ENCODE assay signal across 8 mouse cellular contexts in the genomic region with DNA sequence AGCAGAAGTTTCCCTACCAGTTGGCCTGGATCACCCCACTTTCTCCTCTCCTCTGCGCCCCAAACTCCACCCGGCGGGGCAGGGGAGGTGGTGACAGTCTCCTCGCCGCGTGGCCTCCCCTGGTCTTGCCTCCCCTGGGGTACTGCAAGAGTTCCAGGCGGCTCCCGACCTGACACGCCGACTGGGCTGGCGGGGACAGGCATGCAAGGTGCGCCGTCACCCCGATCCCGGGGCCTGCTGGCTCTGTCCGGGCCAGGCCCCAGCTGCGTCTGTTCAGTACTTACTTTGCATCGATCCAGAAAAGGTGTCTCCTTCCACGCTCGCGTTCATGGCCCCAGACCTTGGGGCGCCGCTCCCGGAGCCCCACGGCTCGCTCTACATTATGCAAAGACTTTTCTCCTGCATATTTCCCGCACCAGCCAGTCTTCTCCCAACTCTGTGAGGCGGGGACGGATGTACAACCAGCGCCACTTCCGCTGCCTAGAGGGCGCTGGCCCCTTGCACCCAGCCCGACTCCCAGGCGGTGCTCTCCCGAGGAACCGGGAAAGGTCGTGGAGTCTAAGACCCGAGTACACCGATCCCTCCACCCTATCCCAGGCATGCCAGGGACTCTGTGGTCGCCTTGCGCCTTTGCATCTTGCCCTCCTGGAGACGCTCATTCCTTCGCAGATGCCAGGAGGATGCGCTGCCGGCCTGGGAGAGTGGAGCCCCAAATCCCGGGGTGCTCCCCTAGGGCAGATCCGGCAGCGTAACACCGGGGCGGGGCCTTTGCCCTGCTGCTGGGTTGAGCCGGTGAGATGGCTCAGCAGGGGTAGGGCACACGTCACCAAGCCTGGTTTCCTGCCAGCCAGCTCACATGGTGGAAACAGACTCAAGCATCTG. TPM values are rescaled to one million over a fixed set of nuclear protein-coding genes. Genes with fewer than 3 reads are reported as not detected.
DNase-seq lines count a peak whose midpoint lies in the region; ATAC-seq and TF ChIP-seq lines count a peak whose summit lies in the region.

A gene (minus strand): TSS at position 753 of the 882 bp plus-strand sequence.

- TF ChIP-seq POLR2A in limb, embryonic 14.5 days (IDR thresholded peaks at IDR 0.05; ENCODE audit: borderline replicate concordance, extremely low read depth, insufficient read depth, insufficient read length) = peak; percentile 31; the same call in 1 of the 2 replicates

- H3K27me3 ChIP-seq in embryonic facial prominence, embryonic 14.5 days (replicated peaks; ENCODE audit: control insufficient read depth, insufficient read depth, low read length) = no peaks in the 10 kb centered on the region
- no peaks in the 10 kb centered on the region for H3K27me3 ChIP-seq in limb, embryonic 14.5 days (ENCODE audit: control insufficient read depth, insufficient read depth, low read length)
- no peaks in the 10 kb centered on the region for H3K27me3 ChIP-seq in midbrain, postnatal 0 days (ENCODE audit: insufficient read depth, low read length)

- peak; percentile 96 for DNase-seq in 3134 (ENCODE audit: extremely low read depth, insufficient read length, low spot score)
- DNase-seq in adrenal gland, postnatal 4 days (ENCODE audit: low spot score in 2 of 2) = peak; percentile 49 to 72
- DNase-seq in embryonic facial prominence, embryonic 14.5 days (ENCODE audit: low spot score) = peak; percentile 92
- DNase-seq in heart, adult 8-10 months (ENCODE audit: low spot score) = peak; percentile 86
- peak; percentile 94 for DNase-seq in kidney, adult 9 months
- peak; percentile 84 for DNase-seq in limb, embryonic 14.5 days (ENCODE audit: low spot score)
- DNase-seq in midbrain, postnatal 0 days (ENCODE audit: low spot score) = peak; percentile 84
- peak; percentile 54 to 59 for DNase-seq in spleen, postnatal 14 days (ENCODE audit: low spot score in 2 of 2)

- H3K4me1 ChIP-seq in embryonic facial prominence, embryonic 14.5 days (ENCODE audit: control insufficient read depth, insufficient read depth, low read length) = peaks cover 17% of the 10 kb centered on the region
- H3K4me1 ChIP-seq in limb, embryonic 14.5 days (ENCODE audit: control insufficient read depth, insufficient read depth, low read length) = peaks cover 12% of the 10 kb centered on the region
- peaks cover 15% of the 10 kb centered on the region; the same call in 1 of the 2 replicates for H3K4me1 ChIP-seq in midbrain, postnatal 0 days (ENCODE audit: insufficient read depth, low read length)

- peak; percentile 77 for TF ChIP-seq CTCF in midbrain, postnatal 0 days (IDR thresholded peaks at IDR 0.05)

- peak; percentile 94 for ATAC-seq in embryonic facial prominence, embryonic 14.5 days (ENCODE audit: low read depth)
- ATAC-seq in limb, embryonic 14.5 days (ENCODE audit: low FRiP score, low read depth) = peak; percentile 87
- ATAC-seq in midbrain, postnatal 0 days (ENCODE audit: low FRiP score) = peak; percentile 86

- peak within 1 kb of the TSS; percentile 83 for H3K27ac ChIP-seq in embryonic facial prominence, embryonic 14.5 days (replicated peaks; ENCODE audit: low read depth, low read length)
- peak within 1 kb of the TSS; percentile 77 for H3K27ac ChIP-seq in limb, embryonic 14.5 days (replicated peaks; ENCODE audit: low read depth, low read length)
- peak within 1 kb of the TSS; percentile 71 for H3K27ac ChIP-seq in midbrain, postnatal 0 days (ENCODE audit: low read depth, low read length)

- H3K9ac ChIP-seq in embryonic facial prominence, embryonic 14.5 days (ENCODE audit: low read depth, low read length) = peak within 1 kb of the TSS; percentile 84
- peak within 1 kb of the TSS; percentile 88 for H3K9ac ChIP-seq in limb, embryonic 14.5 days (ENCODE audit: low read depth, low read length, severe bottlenecking)
- H3K9ac ChIP-seq in midbrain, postnatal 0 days (replicated peaks; ENCODE audit: low read length, poor library complexity, severe bottlenecking) = peak within 1 kb of the TSS; percentile 87

- peak within 1 kb of the TSS; percentile 90 for H3K4me2 ChIP-seq in embryonic facial prominence, embryonic 14.5 days (ENCODE audit: low read depth, low read length)
- peak within 1 kb of the TSS; percentile 87 for H3K4me2 ChIP-seq in limb, embryonic 14.5 days (replicated peaks; ENCODE audit: low read depth, low read length, severe bottlenecking)
- peak within 1 kb of the TSS; percentile 94 for H3K4me2 ChIP-seq in midbrain, postnatal 0 days (ENCODE audit: low read depth, low read length, poor library complexity, severe bottlenecking)

- peak within 1 kb of the TSS; percentile 61 for H3K4me3 ChIP-seq in embryonic facial prominence, embryonic 14.5 days (ENCODE audit: low read depth, low read length)
- H3K4me3 ChIP-seq in limb, embryonic 14.5 days (replicated peaks; ENCODE audit: low read length) = peak within 1 kb of the TSS; percentile 71
- peak within 1 kb of the TSS; percentile 87 for H3K4me3 ChIP-seq in midbrain, postnatal 0 days (ENCODE audit: low read depth, low read length)

- no peaks in the 10 kb centered on the region for H3K9me3 ChIP-seq in embryonic facial prominence, embryonic 14.5 days (ENCODE audit: control insufficient read depth, low read length)
- no peaks in the 10 kb centered on the region for H3K9me3 ChIP-seq in limb, embryonic 14.5 days (ENCODE audit: control insufficient read depth, low read length)
- no peaks in the 10 kb centered on the region for H3K9me3 ChIP-seq in midbrain, postnatal 0 days (ENCODE audit: low read length)

- under 1% methylated on average over 50 of the region's 52 CpGs for WGBS in embryonic facial prominence, embryonic 14.5 days
- under 1% methylated on average over 52 of the region's 52 CpGs for WGBS in limb, embryonic 14.5 days
- 0% methylated on average over 52 of the region's 52 CpGs for WGBS in midbrain, postnatal 0 days

- peaks cover 19% of the 10 kb centered on the region for H3K36me3 ChIP-seq in embryonic facial prominence, embryonic 14.5 days (ENCODE audit: control insufficient read depth, insufficient read depth, low read length)
- H3K36me3 ChIP-seq in limb, embryonic 14.5 days (ENCODE audit: control insufficient read depth, insufficient read depth, low read length) = peaks cover 14% of the 10 kb centered on the region
- H3K36me3 ChIP-seq in midbrain, postnatal 0 days (ENCODE audit: insufficient read depth, low read length) = peaks cover 10% of the 10 kb centered on the region

RNA-seq across cellular contexts. Expression of the gene that starts here (rescaled TPM):
- 10 to 100 TPM; 25.7 to 26.1 TPM for total RNA-seq in adrenal gland, postnatal 4 days (2021)
- polyA plus RNA-seq in embryonic facial prominence, embryonic 14.5 days (2014; fragmentation: Nextera tagmentation; extraction: Ambion mirVana) = 39.0 and 41.9 TPM in 2 replicates
- 1 to 10 TPM; 6.4 to 8.6 (median 7.9) TPM for total RNA-seq in heart, adult 8-10 months (2022)
- 46.0 and 55.3 TPM in 2 replicates for polyA plus RNA-seq in limb, embryonic 14.5 days (2012; rRNA removed)
- 49.5 and 50.6 TPM in 2 replicates for polyA plus RNA-seq in limb, embryonic 14.5 days (2014; fragmentation: Nextera tagmentation; extraction: Ambion mirVana)
- total RNA-seq in midbrain, postnatal 0 days (2014; rRNA removed) = 37.9 and 57.7 TPM in 2 replicates
- 33.5 and 34.2 TPM in 2 replicates for polyA plus RNA-seq in midbrain, postnatal 0 days (2015; fragmentation: Nextera tagmentation; extraction: Ambion mirVana)

Comparison
In these comparisons a context has a peak if more than half of its experiments do, and no peak if none do; other contexts are left out.
1. Peak in every context shown above with its lines: DNase-seq, ATAC-seq, H3K4me3 ChIP-seq and H3K27ac ChIP-seq.